Mouse (Mus musculus): ENCODE results near the gene Pkn1.

Gene Pkn1

GRCm38 (mm10) chr8:83681099-83681498 lies 17.9 kb downstream of the Pkn1 start:
- peak; percentile 53 for DNase-seq

- DNase-seq, result no peak
These were observed 18.4 kb downstream of the Pkn1 start for GRCm38 (mm10) chr8:83680603-83681002.

- DNase-seq, result no peak
These were observed 19.1 kb downstream of the Pkn1 start for GRCm38 (mm10) chr8:83679866-83680265.

- no peak for DNase-seq
These were observed 24.5 kb downstream of the Pkn1 start for GRCm38 (mm10) chr8:83674497-83674896.

GRCm38 (mm10) chr8:83672936-83673335 lies 26.0 kb downstream of the Pkn1 start:
- no peak for DNase-seq

- no peak for DNase-seq
These were observed 30.0 kb downstream of the Pkn1 start for GRCm38 (mm10) chr8:83669013-83669412.

GRCm38 (mm10) chr8:83668010-83668916 lies 30.7 kb downstream of the Pkn1 start:
- DNase-seq, result peak; percentile 66

GRCm38 (mm10) chr8:83667526-83667925 lies 31.5 kb downstream of the Pkn1 start:
- DNase-seq, result no peak

GRCm38 (mm10) chr8:83666866-83667234 lies 32.1 kb downstream of the Pkn1 start:
- DNase-seq, result no peak

GRCm38 (mm10) chr8:83665969-83666865 lies 32.8 kb downstream of the Pkn1 start, which contains the start of gene Ptger1:
Gene Ptger1 (plus strand): TSS chr8:83666678.
- DNase-seq, result no peak

GRCm38 (mm10) chr8:83664931-83665625 lies 33.9 kb downstream of the Pkn1 start:
- no peak for DNase-seq

GRCm38 (mm10) chr8:83664096-83664495 lies 34.9 kb downstream of the Pkn1 start:
- DNase-seq, result no peak

GRCm38 (mm10) chr8:83662421-83662826 lies 36.6 kb downstream of the Pkn1 start:
- DNase-seq, result peak; percentile 90

GRCm38 (mm10) chr8:83660995-83661680 lies 37.8 kb downstream of the Pkn1 start:
- DNase-seq, result no peak

GRCm38 (mm10) chr8:83660545-83660944 lies 38.4 kb downstream of the Pkn1 start:
- DNase-seq, result no peak

- DNase-seq, result peak; percentile 75
These were observed 42.3 kb downstream of the Pkn1 start for GRCm38 (mm10) chr8:83656484-83657246.

- DNase-seq, result no peak
These were observed 42.9 kb downstream of the Pkn1 start for GRCm38 (mm10) chr8:83656043-83656442.

- no peak for DNase-seq
These were observed 44.3 kb downstream of the Pkn1 start for GRCm38 (mm10) chr8:83654725-83655124.

GRCm38 (mm10) chr8:83653662-83654017 lies 45.3 kb downstream of the Pkn1 start:
- DNase-seq, result no peak

GRCm38 (mm10) chr8:83652744-83653661 lies 46.0 kb downstream of the Pkn1 start:
- DNase-seq, result peak; percentile 47

Data from liver (tissue).